Mouse (Mus musculus) kidney, postnatal 0 days (tissue): Measurements from ENCODE around the gene Ptpre. TPM values are rescaled to one million over a fixed set of nuclear protein-coding genes. Genes with fewer than 3 reads are reported as not detected.
A peak's percentile ranks its signal among the peaks of the same experiment; 100 is the strongest.

ENCODE experiments used
- ATAC-seq: fragments of 200-750 bp; cut with Nextera tagmentation; replicated peaks from 2 replicates; pipeline ENCODE4 v1.8.0; 2017; ENCODE audit warnings: low read depth, moderate number of reproducible peaks, moderate TSS enrichment, moderate library complexity; ENCODE audit not compliant: low FRiP score
- DNase-seq: peaks from one replicate; pipeline ENCODE4 v3.0.0-alpha.2; 2016; ENCODE audit warnings: low spot score
- H3K27ac ChIP-seq: fragments of 300-500 bp; sonication (generic); 2 replicates; pipeline ENCODE4 v1.5.1; 2014; ENCODE audit warnings: mild to moderate bottlenecking
- H3K27me3 ChIP-seq: fragments of 300-500 bp; sonication (generic); 2 replicates; pipeline ENCODE4 v1.6.1; 2014; ENCODE audit warnings: low read length, mixed read lengths; ENCODE audit not compliant: insufficient read depth
- H3K36me3 ChIP-seq: fragments of 300-500 bp; sonication (generic); 2 replicates; pipeline ENCODE4 v1.6.1; 2014; ENCODE audit warnings: low read length, mixed read lengths; ENCODE audit not compliant: insufficient read depth
- H3K4me1 ChIP-seq: fragments of 300-500 bp; sonication (generic); replicated peaks from 2 replicates; pipeline ENCODE4 v1.6.1; 2014; ENCODE audit warnings: antibody characterized with exemption, low read length, mixed read lengths; ENCODE audit not compliant: insufficient read depth
- H3K4me2 ChIP-seq: fragments of 300-500 bp; sonication (generic); 2 replicates; pipeline ENCODE4 v1.6.1; 2014; ENCODE audit warnings: mild to moderate bottlenecking, low read length, moderate library complexity, mixed read lengths
- H3K4me3 ChIP-seq: fragments of 300-500 bp; sonication (generic); replicated peaks from 2 replicates; pipeline ENCODE4 v1.5.1; 2014; ENCODE audit warnings: low read depth, low read length
- H3K9ac ChIP-seq: fragments of 300-500 bp; sonication (generic); 2 replicates; pipeline ENCODE4 v1.6.1; 2014; ENCODE audit warnings: low read depth, low read length
- H3K9me3 ChIP-seq: fragments of 300-500 bp; sonication (generic); replicated peaks from 2 replicates; pipeline ENCODE4 v1.6.1; 2016; ENCODE audit warnings: low read length, inconsistent platforms, mixed read lengths
- CTCF ChIP-seq: IDR thresholded peaks from 2 replicates; pipeline ENCODE4 v1.5.1; 2016; ENCODE audit warnings: antibody characterized with exemption, low read depth, mild to moderate bottlenecking, moderate library complexity
- WGBS: fragments of 180-500 bp; shearing (Covaris S2); extraction: QIAGEN DNeasy Blood & Tissue Kit; methylation state at CpG from one replicate; pipeline ENCODE4 v1.1.7; 2014; 5-methylcytosine and 5-hydroxymethylcytosine counted together
- polyA plus RNA-seq: library from polyadenylated mRNA; unstranded; fragments of >200 nt; fragmentation: Nextera tagmentation; extraction: Ambion mirVana; gene quantifications from 2 replicates; pipeline ENCODE4 v1.2.1, GENCODE M21; 2015

Ptpre gene
- polyA plus RNA-seq, 1 experiment from 2014 or later = 1.3 TPM

DNA sequence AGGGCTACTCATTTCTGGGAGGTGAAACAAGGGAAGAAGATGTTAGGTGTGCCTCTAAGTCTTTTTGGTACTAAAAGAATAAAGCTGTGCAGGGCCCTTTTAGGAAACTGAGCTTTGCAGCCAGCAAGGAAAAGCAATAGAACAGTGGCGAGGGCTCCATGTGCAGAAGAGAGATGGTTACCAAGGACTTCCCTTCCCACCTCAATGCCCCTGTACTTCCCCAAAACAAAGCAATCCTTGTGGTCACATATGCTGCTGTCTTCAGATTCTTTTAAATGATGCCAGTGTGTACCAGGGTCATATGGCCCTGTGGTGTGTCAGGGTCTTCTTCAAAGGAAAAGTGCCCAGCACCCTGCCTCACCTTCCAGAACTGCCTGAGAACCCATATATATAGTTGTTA lies 167.8 kb downstream of the Ptpre start:
- no peaks in the 10 kb centered on the region for H3K27me3 ChIP-seq
- no peaks in the 10 kb centered on the region for H3K4me1 ChIP-seq
- 94% methylated on average over 1 of the region's 1 CpGs for WGBS
- DNase-seq = no peak
- no peak overlapping the region for H3K4me2 ChIP-seq
- H3K36me3 ChIP-seq = peaks cover 55% of the 10 kb centered on the region
- no peak for ATAC-seq
- no peaks in the 10 kb centered on the region for H3K9me3 ChIP-seq
- no peak overlapping the region for H3K27ac ChIP-seq
- H3K4me3 ChIP-seq = no peak overlapping the region
- H3K9ac ChIP-seq = no peak overlapping the region
- no peak for TF ChIP-seq CTCF

DNA sequence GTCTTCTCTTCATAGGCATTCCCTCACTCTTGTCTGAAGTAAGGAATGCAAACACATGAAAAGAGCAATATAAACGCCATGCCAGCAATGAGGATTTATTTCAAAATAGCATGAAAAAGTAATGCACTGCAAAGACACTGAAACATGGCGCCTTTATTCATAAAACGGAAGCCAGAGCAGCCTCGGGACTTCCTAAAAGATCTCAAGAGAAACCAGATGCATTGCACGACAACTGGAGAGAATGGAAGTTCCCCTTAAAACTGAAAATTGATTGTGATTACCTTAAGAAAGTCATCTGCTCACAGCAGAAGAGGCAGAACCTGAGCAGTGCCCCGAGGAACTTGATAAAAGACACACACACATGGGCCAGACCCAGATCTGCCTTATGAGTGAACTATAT lies 168.5 kb downstream of the Ptpre start:
- ATAC-seq = no peak
- 95% methylated on average over 6 of the region's 6 CpGs for WGBS

DNA sequence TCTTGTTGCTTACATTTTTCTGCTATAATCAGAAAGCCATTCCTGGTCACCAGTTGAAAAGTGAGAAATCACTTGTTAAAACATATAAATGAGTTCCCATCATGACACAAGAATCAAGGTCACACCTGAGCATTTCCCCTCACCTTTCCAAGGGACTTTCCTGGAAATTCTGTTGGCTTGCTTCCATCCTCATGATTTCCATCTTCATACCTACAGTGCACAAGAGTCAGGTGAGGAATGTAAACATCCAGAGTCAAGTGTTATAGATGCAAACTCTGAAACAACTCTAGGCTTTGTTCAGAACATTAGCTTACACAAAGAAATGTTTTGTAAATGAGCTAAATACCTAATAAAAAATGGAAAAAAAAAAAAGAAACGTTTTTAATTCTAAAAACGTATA lies 173.4 kb downstream of the Ptpre start:
- 72% methylated on average over 2 of the region's 2 CpGs for WGBS
- Histone ChIP-seq H3K4me2 (no peak overlapping the region), H3K36me3 (peaks cover 28% of the 10 kb centered on the region), H3K4me3 (no peak overlapping the region), H3K27ac (no peak overlapping the region), H3K27me3 (no peaks in the 10 kb centered on the region), H3K9ac (no peak overlapping the region), H3K4me1 (no peaks in the 10 kb centered on the region; the same call in 1 of the 2 replicates), H3K9me3 (no peaks in the 10 kb centered on the region)
- DNase-seq (no peak), ATAC-seq (no peak)
- TF ChIP-seq CTCF = no peak

More for the DNA sequence above, 168.5 kb downstream of the Ptpre start:
- Histone ChIP-seq H3K4me1 (no peaks in the 10 kb centered on the region), H3K27ac (no peak overlapping the region), H3K9me3 (no peaks in the 10 kb centered on the region), H3K36me3 (peaks cover 55% of the 10 kb centered on the region), H3K9ac (no peak overlapping the region), H3K4me2 (no peak overlapping the region), H3K27me3 (no peaks in the 10 kb centered on the region), H3K4me3 (no peak overlapping the region)
- no peak for TF ChIP-seq CTCF
- DNase-seq = no peak

DNA sequence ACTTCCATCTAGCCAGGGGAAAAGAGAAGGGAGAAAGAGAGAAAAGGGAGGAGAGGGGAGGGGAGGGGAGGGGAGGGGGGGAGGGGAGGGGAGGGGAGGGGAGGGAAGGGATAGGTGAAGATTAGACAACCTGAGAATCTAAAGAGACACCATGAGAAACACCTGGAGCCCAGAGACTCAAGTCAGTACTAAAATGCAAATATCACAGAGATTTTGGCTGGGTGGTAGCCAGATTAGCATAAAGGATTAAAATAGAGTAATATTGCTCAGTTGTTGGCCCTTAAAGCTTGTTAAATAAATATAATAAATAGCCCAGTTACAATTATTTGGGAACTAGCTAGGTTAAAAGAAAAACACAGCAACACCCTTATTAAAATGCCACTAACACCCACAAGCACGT lies 175.3 kb downstream of the Ptpre start:
- DNase-seq (no peak), ATAC-seq (no peak)
- Histone ChIP-seq H3K4me2 (no peak overlapping the region), H3K27ac (no peak overlapping the region), H3K9ac (no peak overlapping the region), H3K4me3 (no peak overlapping the region), H3K4me1 (no peaks in the 10 kb centered on the region; the same call in 1 of the 2 replicates), H3K36me3 (peaks cover 16% of the 10 kb centered on the region), H3K9me3 (no peaks in the 10 kb centered on the region), H3K27me3 (no peaks in the 10 kb centered on the region)
- TF ChIP-seq CTCF = no peak
- WGBS = 83% methylated on average over 1 of the region's 1 CpGs

DNA sequence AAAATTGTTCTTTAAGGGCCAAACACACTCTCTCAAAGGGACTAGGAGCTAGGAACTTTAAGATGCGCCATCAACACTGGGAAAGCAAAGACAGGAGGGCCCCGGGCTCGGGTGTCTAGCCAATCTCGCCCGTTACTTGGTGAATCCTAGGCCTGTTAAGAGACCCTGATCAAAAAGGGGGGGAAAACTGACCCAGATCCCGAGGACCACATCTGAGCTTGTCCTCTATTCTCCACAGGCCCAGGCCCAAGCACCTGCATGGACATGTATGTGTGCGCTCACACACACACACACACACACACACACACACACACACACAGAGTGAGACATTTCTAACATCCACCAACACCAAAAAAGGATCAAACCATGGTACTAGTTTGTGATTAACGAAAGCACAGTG lies 176.0 kb downstream of the Ptpre start:
- Histone ChIP-seq H3K4me3 (no peak overlapping the region), H3K4me2 (peak overlapping the region; percentile 89), H3K9me3 (no peaks in the 10 kb centered on the region), H3K9ac (no peak overlapping the region), H3K36me3 (peaks cover 10% of the 10 kb centered on the region; the same call in 1 of the 2 replicates), H3K27ac (no peak overlapping the region), H3K4me1 (no peaks in the 10 kb centered on the region; the same call in 1 of the 2 replicates), H3K27me3 (no peaks in the 10 kb centered on the region)
- DNase-seq = no peak
- WGBS = 79% methylated on average over 8 of the region's 8 CpGs
- ATAC-seq = no peak
- no peak for TF ChIP-seq CTCF

DNA sequence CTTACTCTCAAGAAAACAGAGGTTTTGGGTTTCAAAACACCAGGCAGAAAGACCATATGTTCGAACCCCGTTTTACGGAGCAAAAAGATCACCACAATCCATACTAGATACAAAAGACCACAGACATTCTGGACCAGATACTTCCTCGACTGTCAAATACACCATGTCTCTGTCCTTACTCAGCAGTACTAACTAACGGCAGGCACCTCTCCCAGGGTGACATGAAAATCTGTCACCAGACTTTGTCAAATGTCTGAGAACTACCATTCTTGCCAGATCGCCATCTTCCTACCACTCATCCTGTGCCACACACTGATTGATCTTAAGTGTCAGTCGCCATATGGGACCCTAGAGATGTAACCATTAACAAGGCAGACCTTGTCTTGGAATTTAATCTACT lies 177.9 kb downstream of the Ptpre start:
- Histone ChIP-seq H3K27ac (no peak overlapping the region), H3K27me3 (no peaks in the 10 kb centered on the region), H3K36me3 (no peaks in the 10 kb centered on the region), H3K9ac (peak overlapping the region; percentile 83), H3K9me3 (no peaks in the 10 kb centered on the region), H3K4me1 (no peaks in the 10 kb centered on the region; the same call in 1 of the 2 replicates), H3K4me3 (peak overlapping the region; percentile 94), H3K4me2 (peak overlapping the region; percentile 89)
- TF ChIP-seq CTCF = no peak
- no peak for ATAC-seq
- DNase-seq = no peak
- 4% methylated on average over 7 of the region's 7 CpGs for WGBS

DNA sequence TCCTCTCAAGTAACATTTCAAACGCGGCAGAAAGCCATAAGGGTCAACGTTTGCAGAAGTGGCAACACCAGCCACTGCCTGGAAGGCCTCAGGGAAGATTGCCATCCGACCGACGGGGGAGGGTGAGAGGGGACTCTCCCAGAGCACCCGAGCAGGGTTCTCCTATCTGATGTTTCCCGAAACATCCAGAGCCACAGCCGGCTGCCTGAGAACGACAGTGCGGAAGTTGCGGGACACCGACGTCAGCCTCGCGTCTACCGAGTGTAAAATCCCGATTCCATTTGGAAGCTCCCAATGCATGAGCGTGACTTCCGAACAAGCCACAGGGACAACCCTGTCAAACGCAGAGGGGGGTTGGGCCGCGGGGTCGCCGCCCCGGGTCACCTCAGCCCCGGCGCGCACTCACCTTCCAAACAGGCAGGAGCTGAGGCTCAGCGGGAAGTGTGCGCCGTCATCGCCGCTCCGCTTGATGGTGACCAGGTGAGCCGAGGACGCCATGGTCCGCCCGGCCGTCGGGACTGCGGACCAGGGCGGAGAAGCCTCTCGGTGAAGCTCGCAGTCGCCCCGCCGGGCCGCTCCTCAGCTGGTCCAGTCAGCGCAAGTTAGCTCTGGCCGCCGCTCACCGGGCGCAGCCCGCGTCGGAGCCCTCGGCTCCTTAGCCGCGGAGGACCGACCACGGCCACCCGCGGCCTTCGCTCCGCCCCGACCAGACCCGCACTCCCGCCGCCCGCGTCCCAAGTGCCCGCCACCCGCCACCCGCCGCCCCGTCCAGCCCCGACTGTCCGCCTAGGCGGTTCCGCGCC lies 178.6 kb downstream of the Ptpre start, which contains the start of gene Mki67:
TSS of gene Mki67 (minus strand) at position 720 of the 803 bp plus-strand sequence.
- Histone ChIP-seq H3K4me1 (no peaks in the 10 kb centered on the region; the same call in 1 of the 2 replicates), H3K4me3 (peak within 1 kb of the TSS; percentile 94), H3K27me3 (no peaks in the 10 kb centered on the region), H3K9me3 (no peaks in the 10 kb centered on the region), H3K4me2 (peak within 1 kb of the TSS; percentile 89), H3K9ac (peak within 1 kb of the TSS; percentile 83), H3K27ac (peak within 1 kb of the TSS; percentile 58), H3K36me3 (no peaks in the 10 kb centered on the region)
- TF ChIP-seq CTCF = no peak
- under 1% methylated on average over 68 of the region's 82 CpGs for WGBS
- ATAC-seq = peak; percentile 63
- peak; percentile 22 for DNase-seq
